Mouse (Mus musculus): ENCODE measurements around the gene Abhd8. TPM values are rescaled to one million over a fixed set of nuclear protein-coding genes. Genes with fewer than 3 reads are reported as not detected.

Gene Abhd8
- polyA plus RNA-seq, 1 experiment from 2014 or later, result 21.4 TPM

- peaks cover 17% of the 10 kb centered on the region for H3K27me3 ChIP-seq (replicated peaks; ENCODE audit: control insufficient read depth, insufficient read depth, low read length)
- peak; percentile 78 for DNase-seq (ENCODE audit: low spot score)
- ATAC-seq (replicated peaks; ENCODE audit: low FRiP score), result peak; percentile 30
- H3K4me3 ChIP-seq (ENCODE audit: low read depth, low read length), result peak within 1 kb of the TSS; percentile 63
- H3K27ac ChIP-seq (ENCODE audit: low read depth, low read length), result 0 out of 2 replicates have a peak within 1 kb of the TSS, but pooled peaks have one; percentile 16
- H3K9ac ChIP-seq (ENCODE audit: low read depth, low read length), result peak within 1 kb of the TSS; percentile 61
- 6% methylated on average over 58 of the region's 58 CpGs for WGBS
- no peaks in the 10 kb centered on the region for H3K9me3 ChIP-seq (ENCODE audit: control insufficient read depth, low read length)
- peak within 1 kb of the TSS; percentile 88 for H3K4me2 ChIP-seq
- H3K36me3 ChIP-seq (ENCODE audit: control insufficient read depth, insufficient read depth, low read length), result peaks cover 4% of the 10 kb centered on the region; the same call in 1 of the 2 replicates
- peaks cover 17% of the 10 kb centered on the region for H3K4me1 ChIP-seq (replicated peaks; ENCODE audit: control insufficient read depth, insufficient read depth, low read length)
Measured at GRCm38 (mm10) chr8:71485142-71486135, 22.0 kb upstream of the Abhd8 start, which contains the start of gene Ano8. Gene Ano8 (minus strand): TSS chr8:71485963.

- no peaks in the 10 kb centered on the region for H3K9me3 ChIP-seq (ENCODE audit: control insufficient read depth, low read length)
- no peak overlapping the region for H3K27ac ChIP-seq (ENCODE audit: low read depth, low read length)
- no peaks in the 10 kb centered on the region for H3K36me3 ChIP-seq (ENCODE audit: control insufficient read depth, insufficient read depth, low read length)
- ATAC-seq (replicated peaks; ENCODE audit: low FRiP score), result no peak
- no peak overlapping the region for H3K9ac ChIP-seq (ENCODE audit: low read depth, low read length)
- peak overlapping the region; percentile 88; the same call in 1 of the 2 replicates for H3K4me2 ChIP-seq
- no peak for DNase-seq (ENCODE audit: low spot score)
- no peak overlapping the region for H3K4me3 ChIP-seq (ENCODE audit: low read depth, low read length)
- H3K4me1 ChIP-seq (replicated peaks; ENCODE audit: control insufficient read depth, insufficient read depth, low read length), result peaks cover 15% of the 10 kb centered on the region
- 89% methylated on average over 19 of the region's 19 CpGs for WGBS
- peaks cover 18% of the 10 kb centered on the region for H3K27me3 ChIP-seq (replicated peaks; ENCODE audit: control insufficient read depth, insufficient read depth, low read length)
Measured at GRCm38 (mm10) chr8:71484736-71485135, 21.3 kb upstream of the Abhd8 start.

- H3K9me3 ChIP-seq (ENCODE audit: control insufficient read depth, low read length), result no peaks in the 10 kb centered on the region
- DNase-seq (ENCODE audit: low spot score) (peak; percentile 67), ATAC-seq (replicated peaks; ENCODE audit: low FRiP score) (peak; percentile 21; the same call in 1 of the 2 replicates)
- H3K4me3 ChIP-seq (ENCODE audit: low read depth, low read length), result no peak overlapping the region
- H3K27me3 ChIP-seq (replicated peaks; ENCODE audit: control insufficient read depth, insufficient read depth, low read length), result peaks cover 18% of the 10 kb centered on the region
- H3K4me2 ChIP-seq, result no peak overlapping the region
- peaks cover 8% of the 10 kb centered on the region for H3K4me1 ChIP-seq (replicated peaks; ENCODE audit: control insufficient read depth, insufficient read depth, low read length)
- H3K9ac ChIP-seq (ENCODE audit: low read depth, low read length), result no peak overlapping the region
- 43% methylated on average over 8 of the region's 8 CpGs for WGBS
- H3K36me3 ChIP-seq (ENCODE audit: control insufficient read depth, insufficient read depth, low read length), result no peaks in the 10 kb centered on the region
- H3K27ac ChIP-seq (ENCODE audit: low read depth, low read length), result no peak overlapping the region
Measured at GRCm38 (mm10) chr8:71483932-71484331, 20.5 kb upstream of the Abhd8 start.

- no peak overlapping the region for H3K9ac ChIP-seq (ENCODE audit: low read depth, low read length)
- peaks cover 16% of the 10 kb centered on the region for H3K4me1 ChIP-seq (replicated peaks; ENCODE audit: control insufficient read depth, insufficient read depth, low read length)
- ATAC-seq (replicated peaks; ENCODE audit: low FRiP score) (no peak), DNase-seq (ENCODE audit: low spot score) (no peak)
- WGBS, result 82% methylated on average over 11 of the region's 11 CpGs
- peaks cover 12% of the 10 kb centered on the region for H3K36me3 ChIP-seq (ENCODE audit: control insufficient read depth, insufficient read depth, low read length)
- no peak overlapping the region for H3K27ac ChIP-seq (ENCODE audit: low read depth, low read length)
- no peak overlapping the region for H3K4me3 ChIP-seq (ENCODE audit: low read depth, low read length)
- H3K27me3 ChIP-seq (replicated peaks; ENCODE audit: control insufficient read depth, insufficient read depth, low read length), result peaks cover 18% of the 10 kb centered on the region
- H3K4me2 ChIP-seq, result no peak overlapping the region
- H3K9me3 ChIP-seq (ENCODE audit: control insufficient read depth, low read length), result no peaks in the 10 kb centered on the region
Measured at GRCm38 (mm10) chr8:71478943-71479342, 15.5 kb upstream of the Abhd8 start.

- Histone ChIP-seq H3K4me2 (peak overlapping the region; percentile 93), H3K9me3 (ENCODE audit: control insufficient read depth, low read length) (no peaks in the 10 kb centered on the region), H3K9ac (ENCODE audit: low read depth, low read length) (peak overlapping the region; percentile 75), H3K4me1 (replicated peaks; ENCODE audit: control insufficient read depth, insufficient read depth, low read length) (peaks cover 16% of the 10 kb centered on the region), H3K27ac (ENCODE audit: low read depth, low read length) (no peak overlapping the region), H3K27me3 (replicated peaks; ENCODE audit: control insufficient read depth, insufficient read depth, low read length) (peaks cover 18% of the 10 kb centered on the region), H3K36me3 (ENCODE audit: control insufficient read depth, insufficient read depth, low read length) (peaks cover 20% of the 10 kb centered on the region), H3K4me3 (ENCODE audit: low read depth, low read length) (peak overlapping the region; percentile 70)
- ATAC-seq (replicated peaks; ENCODE audit: low FRiP score) (no peak), DNase-seq (ENCODE audit: low spot score) (no peak)
- WGBS, result 35% methylated on average over 14 of the region's 14 CpGs
Measured at GRCm38 (mm10) chr8:71477196-71477845, 13.9 kb upstream of the Abhd8 start.

GRCm38 (mm10) chr8:71476099-71476940 is 12.9 kb upstream of the Abhd8 start:
- peak overlapping the region; percentile 73 for H3K27ac ChIP-seq (ENCODE audit: low read depth, low read length)
- peak overlapping the region; percentile 70 for H3K4me3 ChIP-seq (ENCODE audit: low read depth, low read length)
- ATAC-seq (replicated peaks; ENCODE audit: low FRiP score) (peak; percentile 81), DNase-seq (ENCODE audit: low spot score) (peak; percentile 85)
- H3K9me3 ChIP-seq (ENCODE audit: control insufficient read depth, low read length), result no peaks in the 10 kb centered on the region
- peak overlapping the region; percentile 75 for H3K9ac ChIP-seq (ENCODE audit: low read depth, low read length)
- peaks cover 10% of the 10 kb centered on the region for H3K27me3 ChIP-seq (replicated peaks; ENCODE audit: control insufficient read depth, insufficient read depth, low read length)
- H3K36me3 ChIP-seq (ENCODE audit: control insufficient read depth, insufficient read depth, low read length), result peaks cover 29% of the 10 kb centered on the region
- peak overlapping the region; percentile 93 for H3K4me2 ChIP-seq
- H3K4me1 ChIP-seq (replicated peaks; ENCODE audit: control insufficient read depth, insufficient read depth, low read length), result peaks cover 16% of the 10 kb centered on the region
- under 1% methylated on average over 101 of the region's 121 CpGs for WGBS

GRCm38 (mm10) chr8:71475702-71476075 is 12.2 kb upstream of the Abhd8 start:
- no peak for ATAC-seq (replicated peaks; ENCODE audit: low FRiP score)
- H3K4me1 ChIP-seq (replicated peaks; ENCODE audit: control insufficient read depth, insufficient read depth, low read length), result peaks cover 14% of the 10 kb centered on the region
- no peak for DNase-seq (ENCODE audit: low spot score)
- H3K9me3 ChIP-seq (ENCODE audit: control insufficient read depth, low read length), result no peaks in the 10 kb centered on the region
- 31% methylated on average over 4 of the region's 4 CpGs for WGBS
- H3K36me3 ChIP-seq (ENCODE audit: control insufficient read depth, insufficient read depth, low read length), result peaks cover 34% of the 10 kb centered on the region
- H3K27me3 ChIP-seq (replicated peaks; ENCODE audit: control insufficient read depth, insufficient read depth, low read length), result peaks cover 4% of the 10 kb centered on the region
- H3K4me3 ChIP-seq (ENCODE audit: low read depth, low read length), result peak overlapping the region; percentile 70
- H3K9ac ChIP-seq (ENCODE audit: low read depth, low read length), result peak overlapping the region; percentile 75
- H3K4me2 ChIP-seq, result peak overlapping the region; percentile 93
- H3K27ac ChIP-seq (ENCODE audit: low read depth, low read length), result peak overlapping the region; percentile 73; the same call in 1 of the 2 replicates
